ENCODE assay signal across 8 mouse cellular contexts in the genomic region with DNA sequence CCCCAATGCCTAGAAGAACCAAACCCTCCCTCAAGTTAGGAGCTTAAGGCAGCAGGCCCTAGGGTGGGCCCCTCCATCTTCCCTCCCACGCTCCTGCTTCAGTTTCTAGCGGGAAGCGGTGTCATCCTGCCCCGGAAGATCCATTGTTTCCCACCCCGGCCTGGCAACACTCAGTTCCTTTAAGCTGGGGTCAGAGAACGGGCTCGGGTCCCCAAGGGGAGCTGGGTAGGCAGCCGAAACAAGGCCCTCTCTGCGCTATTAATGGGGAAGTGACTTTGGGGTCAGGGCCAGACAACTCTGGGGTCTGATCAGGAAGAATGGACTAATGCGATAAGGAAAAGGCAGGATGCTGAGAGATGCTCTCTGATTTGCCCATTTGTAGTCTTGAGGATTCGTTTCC. TPM values are rescaled to one million over a fixed set of nuclear protein-coding genes. Genes with fewer than 3 reads are reported as not detected.
A peak's percentile ranks its signal among the peaks of the same experiment; 100 is the strongest.
DNase-seq lines count a peak whose midpoint lies in the region; ATAC-seq and TF ChIP-seq lines count a peak whose summit lies in the region.

No protein-coding gene starts in this region.

- WGBS in embryonic facial prominence, embryonic 13.5 days, result 29% methylated on average over 11 of the region's 11 CpGs
- 31% methylated on average over 11 of the region's 11 CpGs for WGBS in heart, embryonic 16.5 days
- 30% methylated on average over 11 of the region's 11 CpGs for WGBS in kidney, postnatal 0 days
- 22% methylated on average over 11 of the region's 11 CpGs for WGBS in midbrain, embryonic 10.5 days

- no peak for TF ChIP-seq CTCF in kidney, postnatal 0 days (IDR thresholded peaks at IDR 0.05; ENCODE audit: low read depth)

- intact Hi-C loops in left cerebral cortex, postnatal 4 days (cut with DNase I), result no loop called here

- no peaks in the 10 kb centered on the region for H3K9me3 ChIP-seq in embryonic facial prominence, embryonic 13.5 days
- no peaks in the 10 kb centered on the region for H3K9me3 ChIP-seq in heart, embryonic 16.5 days (replicated peaks; ENCODE audit: control insufficient read depth, low read length)
- H3K9me3 ChIP-seq in kidney, postnatal 0 days (replicated peaks; ENCODE audit: low read length), result no peaks in the 10 kb centered on the region
- H3K9me3 ChIP-seq in midbrain, embryonic 10.5 days (replicated peaks), result no peaks in the 10 kb centered on the region

- peaks cover 11% of the 10 kb centered on the region; the same call in 1 of the 2 replicates for H3K27me3 ChIP-seq in embryonic facial prominence, embryonic 13.5 days
- no peaks in the 10 kb centered on the region for H3K27me3 ChIP-seq in heart, embryonic 16.5 days (ENCODE audit: control insufficient read depth, insufficient read depth, low read length)
- H3K27me3 ChIP-seq in kidney, postnatal 0 days (ENCODE audit: insufficient read depth, low read length), result no peaks in the 10 kb centered on the region
- H3K27me3 ChIP-seq in midbrain, embryonic 10.5 days (ENCODE audit: low read depth, poor library complexity, severe bottlenecking), result peaks cover 28% of the 10 kb centered on the region

- peak overlapping the region; percentile 95; the same call in 1 of the 2 replicates for H3K27ac ChIP-seq in embryonic facial prominence, embryonic 13.5 days
- peak overlapping the region; percentile 99 for H3K27ac ChIP-seq in heart, embryonic 16.5 days (ENCODE audit: low read length)
- peak overlapping the region; percentile 97 for H3K27ac ChIP-seq in kidney, postnatal 0 days
- peak overlapping the region; percentile 99 for H3K27ac ChIP-seq in midbrain, embryonic 10.5 days (replicated peaks)

- peak overlapping the region; percentile 56 for H3K4me3 ChIP-seq in embryonic facial prominence, embryonic 13.5 days
- peak overlapping the region; percentile 83 for H3K4me3 ChIP-seq in heart, embryonic 16.5 days (ENCODE audit: low read length)
- H3K4me3 ChIP-seq in kidney, postnatal 0 days (replicated peaks; ENCODE audit: low read depth, low read length), result peak overlapping the region; percentile 67; the same call in 1 of the 2 replicates
- H3K4me3 ChIP-seq in midbrain, embryonic 10.5 days, result peak overlapping the region; percentile 63

- H3K4me2 ChIP-seq in embryonic facial prominence, embryonic 13.5 days, result peak overlapping the region; percentile 74
- peak overlapping the region; percentile 72 for H3K4me2 ChIP-seq in heart, embryonic 16.5 days (ENCODE audit: low read depth, low read length)
- H3K4me2 ChIP-seq in kidney, postnatal 0 days (ENCODE audit: low read length), result peak overlapping the region; percentile 73

- H3K9ac ChIP-seq in embryonic facial prominence, embryonic 13.5 days, result peak overlapping the region; percentile 84
- H3K9ac ChIP-seq in heart, embryonic 16.5 days (ENCODE audit: low read length), result peak overlapping the region; percentile 96
- H3K9ac ChIP-seq in kidney, postnatal 0 days (ENCODE audit: low read depth, low read length), result peak overlapping the region; percentile 86

- peaks cover 51% of the 10 kb centered on the region for H3K4me1 ChIP-seq in embryonic facial prominence, embryonic 13.5 days
- H3K4me1 ChIP-seq in heart, embryonic 16.5 days (ENCODE audit: control insufficient read depth, insufficient read depth, low read length), result peaks cover 24% of the 10 kb centered on the region
- H3K4me1 ChIP-seq in kidney, postnatal 0 days (replicated peaks; ENCODE audit: insufficient read depth, low read length), result peaks cover 13% of the 10 kb centered on the region; the same call in 1 of the 2 replicates
- H3K4me1 ChIP-seq in midbrain, embryonic 10.5 days, result peaks cover 64% of the 10 kb centered on the region

- ATAC-seq in embryonic facial prominence, embryonic 13.5 days (ENCODE audit: insufficient number of reproducible peaks, insufficient read depth, low FRiP score, low TSS enrichment, low read depth), result no peak
- ATAC-seq in heart, embryonic 16.5 days (replicated peaks; ENCODE audit: extremely low read depth, insufficient read depth, low FRiP score), result peak; percentile 5; the same call in 1 of the 2 replicates
- ATAC-seq in kidney, postnatal 0 days (replicated peaks; ENCODE audit: low FRiP score, low read depth), result no peak

- peak; percentile 21 for DNase-seq in thymus, postnatal 14 days
- DNase-seq in thymus, postnatal 0 days (ENCODE audit: low spot score), result no peak
- DNase-seq in kidney, postnatal 0 days (ENCODE audit: low spot score), result peak; percentile 66
- DNase-seq in midbrain, embryonic 10.5 days (ENCODE audit: low spot score), result peak; percentile 55
- DNase-seq in Muller cell, postnatal 12 days (ENCODE audit: inconsistent ontology term), result no peak
- no peak for DNase-seq in left cerebral cortex, postnatal 4 days

- H3K36me3 ChIP-seq in embryonic facial prominence, embryonic 13.5 days, result peaks cover 42% of the 10 kb centered on the region
- peaks cover 15% of the 10 kb centered on the region for H3K36me3 ChIP-seq in heart, embryonic 16.5 days (ENCODE audit: control insufficient read depth, insufficient read depth)
- peaks cover 19% of the 10 kb centered on the region for H3K36me3 ChIP-seq in kidney, postnatal 0 days (ENCODE audit: insufficient read depth, low read length)
- peaks cover 32% of the 10 kb centered on the region for H3K36me3 ChIP-seq in midbrain, embryonic 10.5 days

RNA-seq across cellular contexts. Expression of gene Tmem88, which starts 1.3 kb away (rescaled TPM):
- 10.4 and 12.9 TPM in 2 replicates for polyA plus RNA-seq in thymus, postnatal 0 days (2015; fragmentation: Nextera tagmentation; extraction: Ambion mirVana)
- 13.2 and 16.4 TPM in 2 replicates for polyA plus RNA-seq in embryonic facial prominence, embryonic 13.5 days (2015; fragmentation: Nextera tagmentation; extraction: Ambion mirVana)
- polyA plus RNA-seq in heart, embryonic 16.5 days (2015; fragmentation: Nextera tagmentation; extraction: Ambion mirVana), result 39.6 and 45.2 TPM in 2 replicates
- 55.5 and 61.3 TPM in 2 replicates for polyA plus RNA-seq in kidney, postnatal 0 days (2015; fragmentation: Nextera tagmentation; extraction: Ambion mirVana)
- 16.9 and 21.4 TPM in 2 replicates for polyA plus RNA-seq in midbrain, embryonic 10.5 days (2016; fragmentation: Nextera tagmentation; extraction: Ambion mirVana)
- total RNA-seq in left cerebral cortex, postnatal 4 days (2021), result 1 to 10 TPM; 3.1 to 4.2 TPM

RNA-seq across cellular contexts. Expression of gene Cyb5d1, which starts 1.3 kb away (rescaled TPM):
- 25.9 and 28.3 TPM in 2 replicates for polyA plus RNA-seq in thymus, postnatal 0 days (2015; fragmentation: Nextera tagmentation; extraction: Ambion mirVana)
- polyA plus RNA-seq in embryonic facial prominence, embryonic 13.5 days (2015; fragmentation: Nextera tagmentation; extraction: Ambion mirVana), result 43.4 and 46.5 TPM in 2 replicates
- polyA plus RNA-seq in heart, embryonic 16.5 days (2015; fragmentation: Nextera tagmentation; extraction: Ambion mirVana), result 25.4 and 27.6 TPM in 2 replicates
- polyA plus RNA-seq in kidney, postnatal 0 days (2015; fragmentation: Nextera tagmentation; extraction: Ambion mirVana), result 16.6 and 19.8 TPM in 2 replicates
- 50.4 and 57.3 TPM in 2 replicates for polyA plus RNA-seq in midbrain, embryonic 10.5 days (2016; fragmentation: Nextera tagmentation; extraction: Ambion mirVana)
- total RNA-seq in left cerebral cortex, postnatal 4 days (2021), result 10 to 100 TPM; 36.3 to 41.1 TPM

RNA-seq across cellular contexts. Expression of gene Naa38, which starts 1.5 kb away (rescaled TPM):
- polyA plus RNA-seq in thymus, postnatal 0 days (2015; fragmentation: Nextera tagmentation; extraction: Ambion mirVana), result 194 and 211 TPM in 2 replicates
- 145 and 150 TPM in 2 replicates for polyA plus RNA-seq in embryonic facial prominence, embryonic 13.5 days (2015; fragmentation: Nextera tagmentation; extraction: Ambion mirVana)
- 134 and 135 TPM in 2 replicates for polyA plus RNA-seq in heart, embryonic 16.5 days (2015; fragmentation: Nextera tagmentation; extraction: Ambion mirVana)
- 183 and 198 TPM in 2 replicates for polyA plus RNA-seq in kidney, postnatal 0 days (2015; fragmentation: Nextera tagmentation; extraction: Ambion mirVana)
- 145 and 146 TPM in 2 replicates for polyA plus RNA-seq in midbrain, embryonic 10.5 days (2016; fragmentation: Nextera tagmentation; extraction: Ambion mirVana)
- 10 to 100 TPM; 60.2 to 63.9 TPM for total RNA-seq in left cerebral cortex, postnatal 4 days (2021)

RNA-seq across cellular contexts. Expression of gene Kdm6b, which starts 16.7 kb away (rescaled TPM):
- polyA plus RNA-seq in thymus, postnatal 0 days (2015; fragmentation: Nextera tagmentation; extraction: Ambion mirVana), result 31.5 and 45.6 TPM in 2 replicates
- polyA plus RNA-seq in embryonic facial prominence, embryonic 13.5 days (2015; fragmentation: Nextera tagmentation; extraction: Ambion mirVana), result 41.3 and 43.1 TPM in 2 replicates
- polyA plus RNA-seq in heart, embryonic 16.5 days (2015; fragmentation: Nextera tagmentation; extraction: Ambion mirVana), result 17.3 and 18.2 TPM in 2 replicates
- polyA plus RNA-seq in kidney, postnatal 0 days (2015; fragmentation: Nextera tagmentation; extraction: Ambion mirVana), result 23.2 and 26.8 TPM in 2 replicates
- polyA plus RNA-seq in midbrain, embryonic 10.5 days (2016; fragmentation: Nextera tagmentation; extraction: Ambion mirVana), result 31.8 and 37.1 TPM in 2 replicates
- 10 to 100 TPM; 77.2 to 85.8 TPM for total RNA-seq in left cerebral cortex, postnatal 4 days (2021)

RNA-seq across cellular contexts. Expression of gene Chd3, which starts 27.6 kb away (rescaled TPM):
- polyA plus RNA-seq in thymus, postnatal 0 days (2015; fragmentation: Nextera tagmentation; extraction: Ambion mirVana), result 10.7 and 13.2 TPM in 2 replicates
- polyA plus RNA-seq in embryonic facial prominence, embryonic 13.5 days (2015; fragmentation: Nextera tagmentation; extraction: Ambion mirVana), result 135 and 142 TPM in 2 replicates
- polyA plus RNA-seq in heart, embryonic 16.5 days (2015; fragmentation: Nextera tagmentation; extraction: Ambion mirVana), result 13.3 and 19.8 TPM in 2 replicates
- polyA plus RNA-seq in kidney, postnatal 0 days (2015; fragmentation: Nextera tagmentation; extraction: Ambion mirVana), result 38.0 and 42.3 TPM in 2 replicates
- polyA plus RNA-seq in midbrain, embryonic 10.5 days (2016; fragmentation: Nextera tagmentation; extraction: Ambion mirVana), result 41.7 and 50.6 TPM in 2 replicates
- 100 to 1,000 TPM; 552 to 572 TPM for total RNA-seq in left cerebral cortex, postnatal 4 days (2021)

Comparison
In these comparisons a context has a peak if more than half of its experiments do, and no peak if none do; other contexts are left out.
1. DNase-seq: peak in thymus, postnatal 14 days (single experiment), kidney, postnatal 0 days (single experiment) and midbrain, embryonic 10.5 days (single experiment); none in thymus, postnatal 0 days (single experiment), Muller cell, postnatal 12 days (single experiment) and left cerebral cortex, postnatal 4 days (single experiment).
2. Peak in every context shown above with its lines, with median percentiles within 50 percentile points of each other: H3K27ac ChIP-seq, H3K4me2 ChIP-seq, H3K4me3 ChIP-seq and H3K9ac ChIP-seq.